Mouse (Mus musculus) erythroblast, embryonic 14.5 days (primary cell): ENCODE measurements around the gene Tspan9. TPM values are rescaled to one million over a fixed set of nuclear protein-coding genes. Genes with fewer than 3 reads are reported as not detected.

ENCODE experiments used
- H3K27me3 ChIP-seq: 2 replicates; pipeline ENCODE4 v1.6.1; 2012; ENCODE audit warnings: inconsistent platforms; ENCODE audit not compliant: control insufficient read depth
- H3K36me3 ChIP-seq: 2 replicates; pipeline ENCODE4 v1.6.1; 2012; ENCODE audit warnings: mild to moderate bottlenecking, inconsistent platforms; ENCODE audit not compliant: control insufficient read depth
- H3K4me1 ChIP-seq: 2 replicates; pipeline ENCODE4 v1.6.1; 2012; ENCODE audit warnings: inconsistent platforms; ENCODE audit not compliant: control insufficient read depth
- H3K4me3 ChIP-seq: replicated peaks from 2 replicates; pipeline ENCODE3; 2012; ENCODE audit warnings: moderate library complexity, mild to moderate bottlenecking, inconsistent platforms
- H3K9me3 ChIP-seq: 2 replicates; pipeline ENCODE4 v1.6.1; 2012; ENCODE audit warnings: low read length, inconsistent platforms, mixed read lengths; ENCODE audit not compliant: control insufficient read depth
- GATA1 ChIP-seq: IDR thresholded peaks from 2 replicates; pipeline ENCODE4 v1.6.1; 2012; ENCODE audit warnings: low read length, inconsistent platforms, mixed read lengths
- TAL1 ChIP-seq: IDR thresholded peaks from 3 replicates; pipeline ENCODE4 v1.6.1; 2012; ENCODE audit warnings: low read length, inconsistent platforms, mixed read lengths
- polyA plus RNA-seq: library from polyadenylated mRNA; stranded (reverse); fragments of >175 nt; gene quantifications from 2 replicates; pipeline ENCODE4 v1.2.3, GENCODE M21; 2012

Tspan9 gene
- polyA plus RNA-seq, 1 experiment: 0.04 TPM

- H3K4me3 ChIP-seq: no peak overlapping the region
- H3K4me1 ChIP-seq: no peaks in the 10 kb centered on the region
- no peaks in the 10 kb centered on the region for H3K27me3 ChIP-seq
- no peaks in the 10 kb centered on the region for H3K36me3 ChIP-seq
- no peaks in the 10 kb centered on the region for H3K9me3 ChIP-seq
- TF ChIP-seq GATA1 (no peak), TAL1 (no peak)
Measured at GRCm38 (mm10) chr6:128022207-128022606, 121.2 kb downstream of the Tspan9 start.

DNA sequence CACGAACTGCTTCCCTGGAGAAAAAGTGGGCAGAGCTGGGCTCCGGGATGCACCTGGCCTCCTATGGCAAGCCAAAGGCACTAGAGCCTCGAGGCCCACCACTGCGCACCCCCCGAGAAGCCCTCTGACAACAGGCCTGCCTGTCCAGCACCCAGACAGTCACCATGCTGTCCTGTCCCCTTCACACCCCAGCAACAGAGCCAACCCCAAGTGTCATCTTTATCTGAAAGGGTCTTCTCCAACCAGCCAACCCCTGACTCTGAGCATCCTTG lies 121.5 kb downstream of the Tspan9 start:
- Histone ChIP-seq H3K36me3 (no peaks in the 10 kb centered on the region), H3K27me3 (no peaks in the 10 kb centered on the region), H3K4me3 (no peak overlapping the region), H3K9me3 (no peaks in the 10 kb centered on the region), H3K4me1 (no peaks in the 10 kb centered on the region)
- TF ChIP-seq GATA1 (no peak), TAL1 (no peak)

DNA sequence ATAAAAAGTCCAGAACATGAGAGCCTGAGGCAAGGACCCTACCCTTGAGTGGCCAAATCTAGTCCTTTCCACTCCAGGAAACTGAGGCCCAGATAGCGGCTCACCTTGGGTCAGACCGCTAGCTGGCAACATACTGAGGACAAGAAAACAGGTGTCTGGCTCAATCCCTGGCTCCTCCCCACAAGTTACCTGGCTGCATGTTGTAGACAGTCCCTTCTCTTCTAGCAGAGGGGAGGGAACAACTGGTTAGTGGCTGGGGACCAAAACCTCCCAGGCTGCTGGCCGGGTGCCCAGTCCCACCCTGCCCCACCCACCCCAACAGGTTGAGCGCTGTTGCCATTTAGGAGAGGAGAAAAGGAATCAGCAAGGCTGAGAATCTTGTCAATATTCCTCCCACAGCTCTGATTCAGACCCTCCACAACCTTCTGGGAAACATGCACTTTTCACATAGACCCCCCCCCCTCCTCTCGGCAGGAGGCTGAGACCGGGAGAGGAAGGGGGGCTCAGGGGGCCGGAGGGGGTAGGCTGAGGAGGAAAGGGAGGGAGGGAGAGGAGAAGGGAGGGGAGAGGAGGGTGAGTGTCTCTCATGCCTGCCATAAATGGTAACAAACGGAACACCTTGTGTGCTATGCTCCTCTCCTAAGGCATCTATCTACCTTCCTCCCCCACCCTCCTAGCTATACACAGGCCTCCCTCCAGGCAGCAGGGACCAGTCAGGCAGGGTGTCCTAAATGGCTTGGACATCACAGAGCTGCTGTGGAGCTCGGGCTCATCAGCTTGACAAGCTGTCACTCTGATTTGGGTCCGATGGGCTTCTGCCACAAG lies 122.1 kb downstream of the Tspan9 start:
- TF ChIP-seq TAL1: no peak
- no peak for TF ChIP-seq GATA1
- H3K9me3 ChIP-seq: no peaks in the 10 kb centered on the region
- no peak overlapping the region for H3K4me3 ChIP-seq
- no peaks in the 10 kb centered on the region for H3K36me3 ChIP-seq
- H3K27me3 ChIP-seq: no peaks in the 10 kb centered on the region
- H3K4me1 ChIP-seq: no peaks in the 10 kb centered on the region

DNA sequence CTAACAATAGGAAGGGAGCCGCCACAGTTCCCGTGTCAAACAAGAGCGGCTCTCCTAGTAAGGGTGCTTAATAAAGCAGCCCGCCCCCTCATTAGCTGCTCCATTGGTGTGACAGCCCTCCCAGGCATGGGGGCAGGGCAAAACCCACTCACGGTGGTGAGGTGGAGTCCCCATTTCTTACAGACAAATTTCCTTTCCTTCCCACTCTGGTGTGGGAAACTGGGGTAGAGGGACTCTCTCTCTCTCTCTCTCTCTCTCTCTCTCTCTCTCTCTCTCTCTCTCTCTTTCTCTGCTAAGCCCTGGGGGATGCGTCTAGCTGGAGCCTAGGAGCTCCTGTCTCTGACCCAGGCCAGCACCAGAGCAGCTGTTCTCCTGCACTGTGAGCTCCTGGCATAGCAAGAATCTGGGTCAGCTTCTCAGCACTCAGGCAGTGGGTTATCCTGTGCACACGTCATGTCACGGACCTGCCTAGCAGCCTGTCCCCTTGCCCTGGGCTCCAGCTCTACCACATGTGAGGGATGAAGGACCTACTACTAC lies 122.8 kb downstream of the Tspan9 start:
- H3K9me3 ChIP-seq: no peaks in the 10 kb centered on the region
- H3K4me1 ChIP-seq: no peaks in the 10 kb centered on the region
- TF ChIP-seq TAL1: no peak
- no peaks in the 10 kb centered on the region for H3K36me3 ChIP-seq
- H3K27me3 ChIP-seq: no peaks in the 10 kb centered on the region
- H3K4me3 ChIP-seq: no peak overlapping the region

- TF ChIP-seq TAL1: no peak
- no peak for TF ChIP-seq GATA1
- Histone ChIP-seq H3K27me3 (no peaks in the 10 kb centered on the region), H3K9me3 (no peaks in the 10 kb centered on the region), H3K4me1 (no peaks in the 10 kb centered on the region), H3K36me3 (no peaks in the 10 kb centered on the region), H3K4me3 (no peak overlapping the region)
Measured at GRCm38 (mm10) chr6:128020053-128020452, 123.3 kb downstream of the Tspan9 start.

DNA sequence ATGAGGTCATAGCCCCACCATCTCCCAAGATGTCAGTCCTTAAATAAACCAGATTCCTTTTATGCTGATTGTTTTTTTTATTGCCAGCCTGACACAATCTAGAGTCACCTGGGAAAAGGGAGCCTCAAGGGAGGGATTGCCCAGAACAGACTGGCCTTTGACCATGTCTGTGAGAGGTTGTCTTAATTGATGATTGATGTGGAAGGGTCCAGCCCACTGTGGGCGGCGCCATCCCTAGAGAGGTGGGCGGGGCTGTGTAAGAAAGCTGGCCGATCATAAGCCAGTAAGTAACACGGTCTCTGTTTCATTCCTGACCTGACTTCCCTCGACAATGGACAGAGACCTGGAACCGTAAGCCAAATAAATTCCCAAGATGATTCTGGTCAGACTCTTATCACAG lies 124.3 kb downstream of the Tspan9 start:
- Histone ChIP-seq H3K4me3 (no peak overlapping the region), H3K4me1 (no peaks in the 10 kb centered on the region), H3K9me3 (no peaks in the 10 kb centered on the region), H3K27me3 (no peaks in the 10 kb centered on the region), H3K36me3 (no peaks in the 10 kb centered on the region)
- no peak for TF ChIP-seq TAL1
- TF ChIP-seq GATA1: no peak

DNA sequence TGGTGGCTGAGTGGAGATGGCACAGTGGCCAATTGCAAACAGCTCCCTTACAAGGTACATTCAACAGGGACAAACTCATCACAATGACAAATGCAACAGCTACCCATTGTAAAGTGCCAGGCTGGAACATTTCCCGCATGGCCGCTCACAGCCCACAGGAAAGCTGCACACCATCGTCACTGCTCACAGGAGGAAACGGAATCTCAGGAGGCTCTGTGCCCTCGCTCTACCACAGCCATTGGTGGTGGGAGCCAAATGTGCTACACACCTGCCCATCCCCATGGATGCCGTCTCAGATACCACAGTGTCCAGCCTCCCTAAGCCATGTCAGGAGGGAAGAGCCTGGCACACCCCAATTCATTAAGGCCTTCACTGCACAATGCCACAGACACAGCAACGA lies 128.1 kb downstream of the Tspan9 start:
- Histone ChIP-seq H3K4me3 (no peak overlapping the region), H3K36me3 (no peaks in the 10 kb centered on the region), H3K27me3 (no peaks in the 10 kb centered on the region), H3K9me3 (no peaks in the 10 kb centered on the region), H3K4me1 (no peaks in the 10 kb centered on the region)
- TF ChIP-seq GATA1 (no peak), TAL1 (no peak)

DNA sequence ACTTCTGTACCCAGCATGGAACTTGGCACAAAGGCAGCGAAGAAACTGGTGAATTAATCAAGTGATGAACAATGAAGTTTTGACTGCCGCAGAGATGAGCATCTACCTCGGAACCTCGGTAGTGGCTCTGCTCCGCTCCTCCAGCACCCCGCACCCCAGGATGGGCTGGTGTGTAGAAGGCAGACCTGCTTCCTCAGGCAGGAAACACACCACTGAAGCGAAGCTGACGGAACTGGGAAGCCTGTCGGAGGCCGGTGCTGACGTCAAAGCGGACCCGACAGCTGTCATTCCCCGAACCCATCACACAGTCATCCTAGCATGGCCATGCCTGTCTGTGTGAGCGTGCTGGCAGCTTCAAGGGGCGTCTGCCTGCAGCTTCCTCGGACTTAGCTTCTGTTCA lies 131.6 kb downstream of the Tspan9 start:
- TF ChIP-seq TAL1: no peak
- TF ChIP-seq GATA1: no peak
- H3K9me3 ChIP-seq: no peaks in the 10 kb centered on the region

DNA sequence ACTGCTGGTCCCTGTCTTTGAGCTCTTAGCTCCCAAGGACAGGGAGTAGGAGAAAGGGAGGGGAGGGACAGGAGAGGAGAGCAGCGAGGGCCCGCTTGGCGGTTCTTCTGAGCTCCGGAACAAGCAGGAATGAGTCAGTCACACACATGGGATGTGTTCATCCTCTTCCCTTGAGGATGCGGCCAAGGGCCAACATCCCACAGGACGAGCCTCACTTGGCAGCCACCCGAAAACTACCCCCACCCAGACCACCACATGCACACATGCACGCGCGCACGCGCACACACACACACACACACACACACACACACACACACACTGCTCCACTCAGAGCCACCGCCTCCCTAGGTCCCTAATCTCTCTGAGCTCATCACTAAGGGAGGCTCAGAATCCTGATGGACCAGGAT lies 132.3 kb downstream of the Tspan9 start:
- Histone ChIP-seq H3K9me3 (no peaks in the 10 kb centered on the region), H3K4me3 (no peak overlapping the region), H3K27me3 (no peaks in the 10 kb centered on the region), H3K4me1 (no peaks in the 10 kb centered on the region), H3K36me3 (no peaks in the 10 kb centered on the region)
- no peak for TF ChIP-seq TAL1

More for the DNA sequence above, 131.6 kb downstream of the Tspan9 start:
- no peaks in the 10 kb centered on the region for H3K36me3 ChIP-seq
- no peaks in the 10 kb centered on the region for H3K27me3 ChIP-seq
- H3K4me3 ChIP-seq: no peak overlapping the region
- H3K4me1 ChIP-seq: no peaks in the 10 kb centered on the region
